Mouse (Mus musculus) CD4-positive, CD25-positive, alpha-beta regulatory T cell, adult 4 months (primary cell): ENCODE results near the gene Tmem38a. TPM values are rescaled to one million over a fixed set of nuclear protein-coding genes. Genes with fewer than 3 reads are reported as not detected.
A peak's percentile ranks its signal among the peaks of the same experiment; 100 is the strongest.

Experiments used
- ATAC-seq: one replicate; pipeline ENCODE4 v1.8.0; 2017
- polyA plus RNA-seq, 2 experiments: library from polyadenylated mRNA; unstranded; fragments of 100-300 nt; shearing (Covaris generic); gene quantifications; one replicate each; pipeline ENCODE4 v1.2.1; 2017

Gene Tmem38a
- polyA plus RNA-seq: 1 to 10 TPM; 1.0 TPM

DNA sequence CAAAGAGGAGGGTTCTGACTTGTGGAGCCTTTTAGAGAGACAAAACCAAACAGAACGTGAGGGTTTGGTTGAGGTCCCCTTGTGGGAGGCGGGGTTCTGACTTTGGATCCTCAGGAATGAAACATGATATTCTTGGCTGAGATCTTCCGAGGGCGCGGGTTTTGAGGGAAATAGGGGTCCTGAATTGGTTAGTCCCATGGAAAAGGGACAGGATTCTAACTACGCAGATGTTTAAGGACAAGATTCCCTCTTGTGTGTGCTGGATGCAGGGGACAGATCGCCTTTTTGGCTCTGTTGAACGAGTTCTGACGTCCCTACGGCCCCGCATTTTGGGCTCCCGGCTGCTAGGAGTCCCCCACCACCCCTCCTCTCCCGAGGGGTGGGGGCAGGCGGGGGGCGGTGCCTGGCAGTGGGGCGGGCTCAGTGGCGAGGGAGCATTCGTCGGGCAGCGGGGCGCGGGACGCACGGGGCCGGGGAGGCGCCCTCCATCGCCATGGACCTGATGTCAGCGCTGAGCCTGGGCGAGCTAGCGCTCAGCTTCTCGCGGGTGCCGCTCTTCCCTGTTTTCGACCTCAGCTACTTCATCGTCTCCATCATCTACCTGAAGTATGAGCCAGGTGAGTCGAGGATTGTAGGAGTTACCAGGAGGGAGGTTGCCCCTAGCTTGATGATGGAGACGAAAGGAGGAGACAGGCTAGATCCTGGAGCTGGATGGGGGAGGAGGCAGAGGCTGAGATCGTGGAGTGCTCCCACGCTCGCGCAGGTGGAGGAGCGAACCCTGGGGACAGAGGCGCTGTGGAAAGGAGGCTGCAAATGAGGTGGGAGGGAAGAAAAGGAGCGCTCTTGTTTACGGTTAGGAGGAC, at the start of gene Tmem38a:
Gene Tmem38a (plus strand): TSS at position 445 of the 863 bp plus-strand sequence.
- ATAC-seq: peak; percentile 8

DNA sequence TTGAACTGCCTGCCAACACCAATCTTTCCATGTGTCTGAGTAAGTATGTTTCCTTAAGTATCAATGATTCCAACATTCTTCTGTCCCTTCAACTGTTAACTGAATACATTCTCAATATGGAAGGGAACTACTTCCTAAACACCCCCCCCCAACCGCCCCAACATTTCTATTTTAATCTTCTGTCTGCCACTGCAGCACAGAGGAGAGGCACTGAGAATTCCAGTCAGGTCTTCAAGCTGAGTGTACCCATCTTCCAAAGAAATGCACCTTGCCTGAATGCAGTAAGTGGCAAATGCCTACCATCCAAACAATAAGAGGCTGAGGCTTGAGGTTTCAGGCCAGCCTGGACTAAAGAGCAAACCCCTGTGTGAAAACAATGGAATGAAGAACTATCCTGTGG, 39.8 kb upstream of the Tmem38a start:
- ATAC-seq: no peak

DNA sequence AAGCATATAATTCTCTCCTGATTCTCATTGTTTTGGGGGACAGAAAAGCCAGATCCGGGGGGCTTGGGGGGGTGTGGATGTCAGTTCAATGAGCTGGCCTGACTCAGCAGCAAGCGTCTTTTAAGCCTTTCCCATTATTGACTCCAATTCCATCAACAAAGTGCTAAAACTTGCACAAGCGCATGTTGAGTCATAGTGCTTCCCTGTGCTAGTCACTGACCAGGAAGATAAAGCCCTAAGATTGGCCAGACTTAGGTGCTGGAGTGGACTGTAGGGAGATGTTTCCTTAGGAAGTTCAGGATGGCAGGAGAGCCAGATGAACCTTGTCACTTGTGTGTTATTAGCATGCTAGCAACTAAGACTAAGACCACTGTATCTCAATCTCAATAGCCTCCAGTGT, 37.0 kb upstream of the Tmem38a start:
- no peak for ATAC-seq

DNA sequence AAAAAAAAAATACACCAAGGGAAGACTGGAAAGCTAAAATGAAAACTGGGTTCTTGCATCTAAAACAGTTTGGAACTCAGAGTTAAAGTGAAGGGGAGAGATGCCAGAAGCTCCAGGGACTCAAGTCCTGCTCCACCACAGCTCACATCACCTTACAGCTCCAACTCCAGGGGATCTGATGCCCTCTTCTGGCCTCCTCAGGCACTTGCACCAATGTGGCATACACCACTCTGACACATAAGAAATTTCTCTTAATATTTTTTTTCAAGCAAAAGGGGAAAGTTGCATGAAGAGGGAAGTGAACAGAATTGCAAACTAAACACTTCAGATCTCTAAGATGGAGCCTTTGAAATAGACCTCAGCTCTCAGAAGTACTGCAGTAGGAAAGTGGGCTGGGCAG, 32.6 kb upstream of the Tmem38a start:
- ATAC-seq: no peak

DNA sequence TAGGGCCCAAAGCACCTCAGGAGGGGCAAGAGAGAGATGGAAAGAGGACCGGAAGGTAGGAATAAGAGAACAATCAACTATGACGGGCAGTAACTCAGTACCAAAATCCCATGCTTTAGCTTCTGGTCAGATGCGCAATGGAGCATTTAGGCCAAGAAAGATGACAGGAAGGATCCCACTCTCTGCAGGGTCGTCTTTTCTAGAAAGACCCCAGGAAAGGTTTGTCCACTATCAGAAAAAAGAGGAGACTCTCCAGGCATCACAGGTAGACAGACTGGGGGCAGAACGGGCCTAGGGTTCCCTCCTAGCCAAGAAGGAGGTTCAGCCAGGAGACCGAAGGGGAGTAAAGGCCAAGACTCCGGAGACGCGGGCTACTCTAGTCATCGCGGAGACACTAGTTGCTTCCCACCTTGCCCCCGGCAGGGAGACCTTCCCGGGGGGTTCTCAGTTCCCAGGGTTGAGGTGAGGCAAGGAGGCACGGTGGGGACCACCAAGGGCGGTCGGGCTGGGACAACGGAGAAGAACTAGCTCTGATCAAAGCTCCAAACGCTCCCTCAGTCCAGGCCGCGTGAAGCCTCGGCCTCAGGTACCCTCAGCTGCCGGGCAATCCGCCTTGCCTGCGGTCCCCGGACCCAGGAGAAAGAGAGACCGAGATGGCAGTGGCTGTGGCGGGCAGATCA, 24.6 kb upstream of the Tmem38a start:
- no peak for ATAC-seq

DNA sequence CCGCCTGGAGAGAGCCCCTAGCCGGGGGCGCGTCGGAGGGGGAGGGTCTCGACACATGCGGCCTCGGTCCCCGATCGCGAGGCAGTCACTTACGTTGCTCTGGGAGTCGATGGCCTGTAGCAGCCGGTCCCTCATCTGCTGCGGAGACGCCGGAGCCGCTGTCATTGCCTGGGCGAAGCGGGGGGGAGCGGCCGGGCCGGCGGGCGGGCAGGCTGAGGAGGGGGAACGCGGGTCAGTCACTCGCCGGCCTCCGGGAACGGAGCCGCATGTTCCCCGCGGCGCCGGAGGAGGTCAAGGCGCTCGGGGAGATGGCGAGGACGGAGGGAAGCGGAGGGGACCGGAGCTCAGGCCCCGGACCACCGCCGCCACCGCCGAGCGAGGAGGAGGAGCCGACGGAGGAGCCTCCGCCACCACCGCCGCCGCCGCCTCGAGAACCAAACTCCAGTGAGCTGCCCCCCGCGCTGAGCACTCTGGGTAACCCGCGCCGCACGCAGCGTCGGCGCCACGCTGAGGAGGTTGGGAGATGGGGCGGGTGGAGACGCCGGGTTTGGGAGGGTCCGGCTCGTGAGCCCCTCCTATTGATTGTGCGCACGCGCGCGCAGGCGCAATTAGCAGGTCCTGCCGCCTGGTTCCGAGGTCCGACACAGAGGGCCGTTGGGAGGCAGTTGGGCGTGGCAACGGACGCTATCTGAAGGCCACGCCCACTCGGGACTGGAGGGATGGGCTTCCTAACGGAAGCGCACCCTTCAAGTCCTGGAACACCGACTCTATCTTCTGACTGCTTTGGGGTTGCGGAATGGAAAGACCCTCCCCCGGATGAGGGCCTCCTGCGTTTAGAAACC, 23.8 kb upstream of the Tmem38a start, which contains the start of gene Med26:
Gene Med26 (minus strand): TSS at position 469 of the 842 bp plus-strand sequence.
- peak; percentile 88 for ATAC-seq

DNA sequence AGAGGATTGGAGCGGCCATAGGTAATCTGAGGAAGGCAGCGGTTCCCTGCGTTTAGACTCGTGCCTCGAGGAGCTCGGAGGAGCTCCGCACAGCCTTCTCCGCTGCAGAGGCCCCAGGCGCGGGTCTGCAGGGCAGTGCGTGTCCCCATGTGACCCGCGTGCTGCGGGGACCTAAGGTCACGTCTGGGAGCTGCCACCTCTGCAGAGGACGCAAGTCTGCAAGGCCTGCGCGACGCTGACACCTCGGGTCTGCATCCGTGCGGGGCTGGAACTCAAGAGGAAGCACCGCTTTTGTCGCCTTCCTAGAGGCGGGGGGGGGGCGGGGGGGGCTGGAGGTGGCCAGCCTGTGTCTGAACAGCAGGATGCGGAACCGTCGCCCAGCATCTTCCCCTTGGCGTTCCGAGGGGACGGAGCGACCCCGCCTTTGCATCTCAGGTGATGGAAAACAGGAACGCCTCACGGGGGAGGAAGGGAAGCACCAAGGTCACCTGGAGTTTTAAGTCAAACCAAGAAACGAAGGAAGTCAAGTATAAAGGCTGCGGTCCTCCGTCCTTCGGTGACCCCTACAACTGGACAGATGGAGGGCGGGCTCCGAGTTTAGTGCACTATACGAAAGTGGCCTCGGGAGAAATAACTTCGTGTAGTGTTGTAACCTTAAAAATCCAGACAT, 23.1 kb upstream of the Tmem38a start:
- peak; percentile 42 for ATAC-seq

DNA sequence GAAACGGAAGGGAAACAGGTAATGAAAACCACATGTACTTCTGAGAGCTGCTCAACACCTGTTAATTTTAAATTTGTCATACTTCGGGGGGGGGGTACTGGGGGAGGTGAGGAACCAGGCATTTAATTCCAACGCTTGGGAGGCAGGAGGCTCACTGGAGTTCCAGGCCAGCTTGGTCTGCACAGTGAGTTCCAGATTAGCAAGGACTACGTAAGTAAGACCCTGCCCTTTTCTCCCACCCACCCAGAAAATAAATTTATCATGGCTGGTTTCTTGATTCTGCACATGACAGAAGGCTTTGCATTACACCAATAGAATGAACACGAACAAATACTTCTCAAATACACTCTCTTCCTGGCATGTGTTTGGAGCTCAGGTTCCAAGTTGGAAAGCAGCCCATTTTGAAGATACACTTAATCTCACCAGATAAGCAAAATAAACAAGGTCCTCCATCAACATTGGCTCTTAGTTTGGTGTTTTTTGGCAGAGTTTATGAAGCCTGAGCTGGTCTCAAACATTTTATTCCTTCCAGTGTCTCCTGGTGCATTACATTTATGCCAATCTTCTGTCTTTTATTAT, 22.5 kb upstream of the Tmem38a start:
- ATAC-seq: no peak

DNA sequence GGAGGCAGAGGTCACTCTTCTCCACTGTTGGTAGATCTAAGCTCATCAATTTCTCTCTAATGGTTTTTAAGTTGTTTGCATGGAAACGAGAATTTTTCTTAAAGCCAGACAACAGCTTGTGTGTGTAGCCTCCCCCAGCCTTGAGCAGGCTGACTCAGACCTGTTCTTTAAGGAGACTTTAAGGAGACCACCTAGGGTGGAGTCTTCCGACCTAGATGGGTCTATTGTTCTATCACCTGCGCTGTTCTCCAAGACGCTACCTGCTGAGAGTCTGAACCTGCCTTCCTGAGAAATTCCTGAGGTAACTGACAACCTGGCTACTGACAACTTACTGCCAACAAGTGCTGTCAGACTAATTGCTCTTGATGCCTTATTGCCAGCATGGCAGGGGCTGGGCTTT, 16.1 kb upstream of the Tmem38a start:
- no peak for ATAC-seq

DNA sequence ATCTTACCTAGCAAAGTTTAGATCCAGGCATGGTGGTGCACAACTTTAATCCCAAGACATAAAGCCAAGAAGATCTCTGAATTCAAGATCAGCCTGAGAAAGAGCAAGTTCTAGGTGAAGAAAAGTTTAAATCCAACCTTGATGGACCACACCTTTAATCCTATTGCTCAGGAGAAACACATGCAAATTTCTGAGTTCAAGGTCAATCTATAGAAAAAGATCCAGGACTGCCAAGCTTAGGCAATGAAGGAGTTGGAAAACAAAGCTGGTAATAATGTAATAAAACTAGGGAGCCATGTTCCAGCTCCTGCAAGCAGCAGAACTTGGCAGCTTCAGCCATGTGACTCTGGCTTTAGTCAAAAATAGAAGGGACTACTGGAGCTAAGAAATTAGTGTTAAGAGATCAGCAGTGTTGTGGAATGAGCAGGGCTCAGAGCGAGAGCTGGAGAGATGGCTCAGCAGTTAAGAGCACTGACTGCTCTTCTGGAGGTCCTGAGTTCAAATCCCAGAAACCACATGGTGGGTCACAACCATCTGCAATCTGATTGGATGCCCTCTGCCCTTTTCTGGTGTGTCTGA, 10.7 kb upstream of the Tmem38a start:
- no peak for ATAC-seq

DNA sequence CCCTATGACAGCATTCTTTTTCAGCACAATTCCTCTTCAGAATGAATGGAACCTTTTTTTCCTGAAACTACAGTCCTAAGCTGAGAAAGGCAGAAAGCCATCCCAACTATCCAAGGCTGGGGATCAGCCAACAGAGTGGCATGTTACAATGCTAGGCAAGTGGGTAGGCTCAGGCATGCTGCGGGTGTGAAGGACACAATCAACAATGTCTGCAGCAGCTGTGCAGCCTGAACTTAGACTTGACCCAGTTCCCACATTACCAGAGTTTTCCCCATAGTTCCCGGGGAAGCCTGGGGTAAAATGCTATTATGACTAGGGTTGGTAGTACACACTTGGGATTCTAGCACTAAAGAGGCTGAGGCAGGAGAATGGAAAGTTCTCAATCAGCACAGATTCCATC, 5.9 kb upstream of the Tmem38a start:
- ATAC-seq: no peak

DNA sequence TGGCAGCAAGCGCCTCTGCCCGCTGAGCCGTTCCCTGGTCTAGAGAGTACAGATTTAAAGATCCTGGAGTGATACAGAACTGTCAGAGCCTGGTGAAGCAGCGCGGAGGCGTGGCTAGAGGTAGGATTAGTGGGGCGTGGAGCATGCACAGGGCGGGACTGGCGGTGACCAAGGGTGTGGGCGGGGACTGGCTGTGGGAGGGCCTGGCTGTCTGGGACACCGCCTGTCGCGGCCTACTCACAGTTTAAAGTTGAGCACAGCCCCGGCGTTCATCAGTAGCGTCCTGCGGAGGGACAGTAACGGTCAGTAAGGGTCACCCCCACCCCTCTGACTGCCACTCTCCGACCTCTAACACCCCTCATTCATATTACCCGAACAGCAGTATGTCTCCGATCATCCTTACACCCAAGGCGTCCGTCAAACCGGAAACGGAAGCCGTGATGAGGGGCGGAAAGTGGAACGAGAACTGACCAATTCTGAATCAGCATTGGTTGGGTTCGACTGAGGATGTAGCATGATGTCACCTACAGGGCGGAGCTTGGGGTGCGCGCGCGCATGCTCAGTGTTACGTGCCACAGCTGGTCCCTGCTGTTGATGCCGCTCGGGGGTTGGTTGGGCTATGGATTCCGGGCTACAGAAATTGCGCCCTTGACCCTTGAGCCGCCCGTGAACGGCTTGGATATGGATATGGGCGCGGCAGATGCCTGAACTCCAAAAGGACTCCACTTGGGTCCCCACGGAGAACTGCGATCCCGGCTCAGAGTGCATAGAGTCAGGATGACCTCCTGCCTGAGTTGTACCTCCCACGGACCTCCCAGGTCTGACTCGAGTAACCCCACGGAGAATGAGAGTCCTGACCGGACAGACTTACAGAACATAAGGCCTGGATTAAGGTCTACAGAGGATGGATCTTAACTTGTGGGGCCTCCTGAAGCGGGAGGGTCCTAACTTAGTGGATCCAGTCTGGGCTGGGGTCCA, 933 bp upstream of the Tmem38a start, which contains the start of gene Smim7:
Gene Smim7 (minus strand): TSS at position 456 of the 978 bp plus-strand sequence.
- peak; percentile 89 for ATAC-seq

DNA sequence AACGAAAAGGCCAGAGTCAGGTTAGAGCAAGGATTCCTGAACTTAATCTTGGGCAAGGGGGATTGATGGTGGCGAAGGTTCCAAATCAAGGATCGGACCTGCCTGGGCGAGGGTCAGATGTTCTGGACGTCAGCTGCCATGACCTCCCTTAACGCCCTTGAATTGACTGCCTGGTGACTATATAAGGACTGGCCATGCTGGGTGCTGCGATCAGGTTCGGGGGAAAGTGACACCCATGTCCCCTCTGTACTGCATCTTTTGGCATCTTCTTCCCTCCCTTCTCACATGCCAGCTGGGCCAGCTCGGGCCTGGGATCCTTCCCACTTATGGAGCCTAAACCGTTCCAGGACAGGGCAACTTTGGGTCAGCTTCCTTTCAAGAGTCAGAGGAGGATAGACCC, 652 bp downstream of the Tmem38a start:
- ATAC-seq: no peak

DNA sequence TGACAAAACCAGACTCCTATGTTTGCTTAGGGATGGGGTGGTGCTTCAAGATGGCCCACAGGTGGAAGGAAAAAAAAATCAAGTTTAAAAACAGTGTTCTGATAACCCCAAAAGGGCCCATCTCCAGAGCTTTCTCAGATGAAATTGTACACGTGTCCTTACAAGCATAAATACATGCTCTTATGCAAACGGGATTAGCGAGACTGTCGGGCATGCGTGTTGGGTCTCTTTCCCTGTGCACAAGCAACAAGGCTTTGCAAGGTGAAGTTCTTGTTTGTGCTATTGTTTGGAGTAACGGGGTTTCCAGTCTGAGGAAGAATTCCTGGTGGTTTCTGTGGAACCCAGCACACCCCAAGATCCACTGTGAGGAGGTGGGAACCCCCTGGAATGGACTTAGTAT, 1.6 kb downstream of the Tmem38a start:
- no peak for ATAC-seq

DNA sequence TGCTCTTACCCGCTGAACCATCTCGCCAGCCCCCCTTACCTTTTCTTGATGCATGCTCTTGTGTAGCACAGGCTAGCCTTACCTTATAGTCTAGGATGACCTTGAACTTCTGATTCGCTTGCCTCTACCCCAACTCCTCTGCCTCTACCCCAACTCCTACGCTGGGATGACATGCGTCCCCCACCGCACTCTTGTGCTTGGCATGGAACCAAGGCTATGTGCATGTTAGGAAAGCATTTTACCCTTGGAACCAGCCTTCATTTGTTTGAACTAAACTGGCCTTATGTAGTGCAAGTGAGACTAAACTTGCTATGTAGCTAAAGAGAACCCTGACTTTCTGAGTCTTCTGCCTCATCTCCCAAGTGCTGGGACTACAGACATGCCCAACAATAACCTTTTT, 4.1 kb downstream of the Tmem38a start:
- no peak for ATAC-seq

DNA sequence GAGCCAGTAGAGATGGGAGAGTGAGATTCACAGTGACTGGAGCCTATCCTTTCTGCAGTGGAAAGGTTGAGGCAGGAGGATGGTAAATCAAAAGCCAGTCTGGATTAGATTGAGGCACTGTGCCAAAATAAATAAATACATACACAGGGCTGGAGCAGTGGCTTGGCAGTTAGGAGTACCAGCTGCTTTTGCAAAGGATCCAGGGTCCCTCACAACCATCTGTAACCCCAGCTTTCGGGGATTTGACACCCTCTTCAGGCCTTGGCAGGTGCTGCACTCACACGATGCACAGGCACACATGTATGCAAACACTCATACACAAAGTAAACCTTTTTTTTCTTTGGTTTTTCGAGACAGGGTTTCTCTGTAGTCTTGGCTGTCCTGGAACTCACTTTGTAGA, 5.4 kb downstream of the Tmem38a start:
- ATAC-seq: no peak

DNA sequence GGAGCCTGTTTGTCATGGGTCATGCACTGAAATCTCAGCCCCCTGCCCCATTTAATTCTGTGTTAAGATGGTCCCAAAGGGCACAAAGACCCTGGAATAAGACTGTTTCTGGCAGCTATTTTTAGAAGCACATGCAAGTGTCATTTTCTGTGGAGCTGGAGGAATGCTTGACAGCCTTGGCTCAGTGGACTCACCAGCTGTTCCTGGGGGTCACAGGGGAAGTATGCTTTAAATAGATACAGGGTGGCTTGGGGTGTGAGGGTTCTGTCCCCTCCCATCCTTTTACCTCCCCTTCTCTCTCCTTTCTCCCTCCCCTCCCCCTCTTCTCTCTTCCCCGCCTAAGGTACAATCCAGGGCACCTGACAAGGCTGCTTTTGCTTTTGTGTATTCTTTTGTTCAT, 6.1 kb downstream of the Tmem38a start:
- no peak for ATAC-seq

DNA sequence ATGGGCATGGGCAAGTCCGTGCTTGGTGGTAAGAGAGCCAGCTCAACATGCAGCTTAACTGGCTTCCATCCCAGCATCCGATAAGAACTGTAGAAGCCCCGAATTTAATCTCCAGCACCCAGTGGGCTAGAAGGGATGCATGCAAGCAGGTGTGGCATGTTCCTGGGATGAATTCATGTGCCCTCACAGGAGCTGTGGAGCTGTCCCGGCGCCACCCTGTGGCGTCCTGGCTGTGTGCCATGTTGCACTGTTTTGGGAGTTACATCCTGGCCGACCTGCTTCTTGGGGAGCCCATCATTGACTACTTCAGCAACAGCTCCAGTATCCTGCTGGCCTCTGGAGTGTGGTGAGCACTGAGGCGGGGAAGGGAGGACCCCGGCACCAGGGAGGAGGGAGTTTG, 7.5 kb downstream of the Tmem38a start:
- no peak for ATAC-seq

DNA sequence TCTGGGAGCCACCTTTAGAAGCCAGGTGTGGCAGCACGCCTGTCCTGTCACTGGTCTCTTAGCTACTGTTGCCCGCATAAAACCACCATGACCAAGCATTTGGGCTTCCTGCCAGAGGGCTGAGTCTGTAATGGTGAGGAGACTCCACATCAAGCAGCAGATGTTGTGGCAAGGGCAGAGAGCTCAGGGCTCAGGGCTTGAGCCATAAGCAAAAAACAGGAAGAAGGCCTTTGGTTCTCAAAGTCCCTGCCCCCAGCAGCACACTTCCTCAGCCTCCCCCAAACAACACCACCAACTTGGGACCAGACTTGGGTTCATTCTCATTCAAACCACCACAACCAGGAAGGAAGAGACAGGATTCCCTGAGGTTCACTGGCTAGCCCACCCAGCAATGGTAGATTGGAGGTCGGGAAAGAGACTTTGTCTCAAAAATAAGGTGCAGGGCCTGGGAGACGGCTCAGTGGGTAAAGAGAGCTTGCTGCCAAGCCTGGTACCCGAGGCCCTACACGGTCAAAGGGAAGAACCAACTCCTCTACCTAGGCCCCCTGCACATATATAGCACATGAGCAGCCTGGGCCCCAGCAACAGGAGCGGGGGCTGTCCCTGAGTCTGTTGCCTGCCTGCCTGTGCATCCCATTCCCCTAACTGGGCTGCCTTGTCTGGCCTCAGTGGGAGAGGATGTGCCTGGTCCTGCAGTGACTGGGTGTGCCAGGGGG, 11.4 kb downstream of the Tmem38a start:
- ATAC-seq: no peak

DNA sequence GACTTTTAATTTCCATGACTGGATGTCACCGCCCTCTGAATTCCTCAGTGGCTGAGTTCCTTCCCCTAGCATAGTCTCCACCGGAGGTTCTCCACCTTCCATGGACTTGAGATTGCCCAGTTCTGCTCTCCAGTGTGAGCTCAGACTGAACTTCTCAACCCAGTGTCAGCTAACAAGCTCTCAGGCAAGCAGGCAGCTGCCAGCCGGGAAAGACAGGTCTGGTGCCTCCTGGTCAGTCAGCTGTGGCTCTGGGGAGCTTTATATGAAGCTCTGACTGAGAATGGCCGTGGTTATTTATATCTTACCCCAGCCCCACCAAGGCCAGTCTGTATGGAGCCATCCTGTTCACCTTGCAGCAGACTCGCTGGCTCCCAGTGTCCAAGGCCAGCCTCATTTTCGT, 12.5 kb downstream of the Tmem38a start:
- ATAC-seq: no peak
